Mouse (Mus musculus) limb, embryonic 14.5 days (tissue): ENCODE measurements around the gene Slit1. TPM values are rescaled to one million over a fixed set of nuclear protein-coding genes. Genes with fewer than 3 reads are reported as not detected.

ENCODE experiments used
- ATAC-seq: fragments of 200-750 bp; cut with Nextera tagmentation; 2 replicates; pipeline ENCODE4 v1.8.0; 2017; ENCODE audit warnings: low read depth, moderate number of reproducible peaks, moderate TSS enrichment; ENCODE audit not compliant: low FRiP score
- DNase-seq: peaks from one replicate; pipeline ENCODE4 v3.0.0-alpha.2; 2015; ENCODE audit warnings: low spot score
- H3K27ac ChIP-seq: fragments of 300-500 bp; sonication (generic); replicated peaks from 2 replicates; pipeline ENCODE4 v1.5.1; 2014; ENCODE audit warnings: low read depth, mild to moderate bottlenecking, low read length, moderate library complexity, mixed read lengths
- H3K27me3 ChIP-seq: fragments of 300-500 bp; sonication (generic); 2 replicates; pipeline ENCODE4 v1.6.1; 2014; ENCODE audit warnings: low read length, mixed read lengths; ENCODE audit not compliant: control insufficient read depth, insufficient read depth
- H3K36me3 ChIP-seq: fragments of 300-500 bp; sonication (generic); 2 replicates; pipeline ENCODE4 v1.6.1; 2014; ENCODE audit warnings: mild to moderate bottlenecking, low read length, moderate library complexity, mixed read lengths; ENCODE audit not compliant: control insufficient read depth, insufficient read depth
- H3K4me1 ChIP-seq: fragments of 300-500 bp; sonication (generic); 2 replicates; pipeline ENCODE4 v1.6.1; 2014; ENCODE audit warnings: antibody characterized with exemption, low read length, mixed read lengths; ENCODE audit not compliant: control insufficient read depth, insufficient read depth
- H3K4me2 ChIP-seq: fragments of 300-500 bp; sonication (generic); replicated peaks from 2 replicates; pipeline ENCODE4 v1.6.1; 2014; ENCODE audit warnings: low read depth, mild to moderate bottlenecking, low read length, moderate library complexity; ENCODE audit not compliant: severe bottlenecking
- H3K4me3 ChIP-seq: fragments of 300-500 bp; sonication (generic); replicated peaks from 2 replicates; pipeline ENCODE4 v1.5.1; 2014; ENCODE audit warnings: low read length
- H3K9ac ChIP-seq: fragments of 300-500 bp; sonication (generic); 2 replicates; pipeline ENCODE4 v1.6.1; 2014; ENCODE audit warnings: mild to moderate bottlenecking, low read depth, low read length, moderate library complexity; ENCODE audit not compliant: severe bottlenecking
- H3K9me3 ChIP-seq: fragments of 300-500 bp; sonication (generic); 2 replicates; pipeline ENCODE4 v1.6.1; 2016; ENCODE audit warnings: low read length; ENCODE audit not compliant: control insufficient read depth
- POLR2A ChIP-seq: fragments of 200-500 bp; IDR thresholded peaks from 2 replicates; pipeline ENCODE4 v1.8.0; 2012; ENCODE audit warnings: inconsistent platforms, mild to moderate bottlenecking, moderate library complexity, borderline replicate concordance; ENCODE audit not compliant: insufficient read depth, insufficient read length; ENCODE audit errors: extremely low read depth
- WGBS: fragments of 180-500 bp; shearing (Covaris S2); extraction: QIAGEN DNeasy Blood & Tissue Kit; methylation state at CpG from one replicate; pipeline ENCODE4 v1.1.7; 2014; 5-methylcytosine and 5-hydroxymethylcytosine counted together
- polyA plus RNA-seq, 2 experiments: library from polyadenylated mRNA; depleted of rRNA in 1 of 2; stranded (reverse) in 1 of 2; unstranded in 1 of 2; fragments of >200 nt; fragmentation: Nextera tagmentation in 1 of 2; extraction: Ambion mirVana in 1 of 2; gene quantifications; 2 replicates each; pipeline versions ENCODE4 v1.2.1 to v1.2.3; 2012 to 2014

The Slit1 gene
- polyA plus RNA-seq, 2 experiments, result 0.50 to 0.68 TPM

- Histone ChIP-seq H3K4me1 (no peaks in the 10 kb centered on the region), H3K36me3 (no peaks in the 10 kb centered on the region), H3K27me3 (no peaks in the 10 kb centered on the region), H3K9me3 (no peaks in the 10 kb centered on the region), H3K27ac (no peak overlapping the region), H3K4me3 (no peak overlapping the region), H3K9ac (no peak overlapping the region), H3K4me2 (no peak overlapping the region)
- TF ChIP-seq POLR2A, result no peak
- DNase-seq (no peak), ATAC-seq (no peak)
- 89% methylated on average over 1 of the region's 1 CpGs for WGBS
Measured at GRCm38 (mm10) chr19:41684874-41685273, 58.6 kb downstream of the Slit1 start.

- H3K4me1 ChIP-seq, result no peaks in the 10 kb centered on the region
- no peak for DNase-seq
- H3K9me3 ChIP-seq, result no peaks in the 10 kb centered on the region
- no peak overlapping the region for H3K27ac ChIP-seq
- H3K9ac ChIP-seq, result no peak overlapping the region
- no peak for ATAC-seq
- H3K36me3 ChIP-seq, result no peaks in the 10 kb centered on the region
- 78% methylated on average over 1 of the region's 1 CpGs for WGBS
- H3K4me2 ChIP-seq, result no peak overlapping the region
- TF ChIP-seq POLR2A, result no peak
- H3K4me3 ChIP-seq, result no peak overlapping the region
- no peaks in the 10 kb centered on the region for H3K27me3 ChIP-seq
Measured at GRCm38 (mm10) chr19:41683951-41684350, 59.5 kb downstream of the Slit1 start.

- H3K27ac ChIP-seq, result no peak overlapping the region
- no peak for DNase-seq
- no peak overlapping the region for H3K4me2 ChIP-seq
- no peak overlapping the region for H3K4me3 ChIP-seq
- WGBS, result 53% methylated on average over 1 of the region's 1 CpGs
- H3K36me3 ChIP-seq, result no peaks in the 10 kb centered on the region
- H3K27me3 ChIP-seq, result 0 out of 2 replicates have a peak, but pooled peaks cover 4% of the 10 kb centered on the region
- no peaks in the 10 kb centered on the region for H3K4me1 ChIP-seq
- no peak for ATAC-seq
- no peaks in the 10 kb centered on the region for H3K9me3 ChIP-seq
- no peak overlapping the region for H3K9ac ChIP-seq
- TF ChIP-seq POLR2A, result no peak
Measured at GRCm38 (mm10) chr19:41680267-41680666, 63.2 kb downstream of the Slit1 start.

- no peak overlapping the region for H3K4me3 ChIP-seq
- H3K27me3 ChIP-seq, result 0 out of 2 replicates have a peak, but pooled peaks cover 4% of the 10 kb centered on the region
- no peak for TF ChIP-seq POLR2A
- ATAC-seq (no peak), DNase-seq (no peak)
- H3K4me1 ChIP-seq, result no peaks in the 10 kb centered on the region
- H3K9me3 ChIP-seq, result no peaks in the 10 kb centered on the region
- no peak overlapping the region for H3K4me2 ChIP-seq
- H3K36me3 ChIP-seq, result no peaks in the 10 kb centered on the region
- H3K9ac ChIP-seq, result no peak overlapping the region
- WGBS, result 8% methylated on average over 15 of the region's 15 CpGs
- no peak overlapping the region for H3K27ac ChIP-seq
Measured at GRCm38 (mm10) chr19:41679028-41679427, 64.4 kb downstream of the Slit1 start.

- Histone ChIP-seq H3K27me3 (0 out of 2 replicates have a peak, but pooled peaks cover 4% of the 10 kb centered on the region), H3K27ac (no peak overlapping the region)
- no peak for DNase-seq
Measured at GRCm38 (mm10) chr19:41677575-41677974, 65.9 kb downstream of the Slit1 start.

GRCm38 (mm10) chr19:41675583-41675982, 67.9 kb downstream of the Slit1 start:
- H3K36me3 ChIP-seq, result no peaks in the 10 kb centered on the region
- 0 out of 2 replicates have a peak, but pooled peaks cover 4% of the 10 kb centered on the region for H3K27me3 ChIP-seq
- DNase-seq (no peak), ATAC-seq (no peak)
- H3K4me2 ChIP-seq, result no peak overlapping the region
- H3K4me3 ChIP-seq, result no peak overlapping the region
- H3K9me3 ChIP-seq, result no peaks in the 10 kb centered on the region
- H3K4me1 ChIP-seq, result no peaks in the 10 kb centered on the region
- H3K27ac ChIP-seq, result no peak overlapping the region
- TF ChIP-seq POLR2A, result no peak
- no peak overlapping the region for H3K9ac ChIP-seq
- 57% methylated on average over 8 of the region's 8 CpGs for whole genome bisulfite sequencing

More at GRCm38 (mm10) chr19:41677575-41677974, 65.9 kb downstream of the Slit1 start:
- Histone ChIP-seq H3K4me2 (no peak overlapping the region), H3K36me3 (no peaks in the 10 kb centered on the region), H3K4me1 (no peaks in the 10 kb centered on the region), H3K9me3 (no peaks in the 10 kb centered on the region), H3K9ac (no peak overlapping the region), H3K4me3 (no peak overlapping the region)
- WGBS, result 52% methylated on average over 4 of the region's 4 CpGs
- no peak for TF ChIP-seq POLR2A
- ATAC-seq, result no peak
